In genomic region chr19:8789171-8789570, GRCm38 (mm10) we compare ENCODE assay signal across 18 mouse cellular contexts. TPM values are rescaled to one million over a fixed set of nuclear protein-coding genes. Genes with fewer than 3 reads are reported as not detected.
DNase-seq lines count a peak whose midpoint lies in the region; ATAC-seq lines count a peak whose summit lies in the region.
"Had no signal": no experiment of that assay in that cellular context is flagged by ENCODE, and none has a peak within 500 bp of the region (broad histone marks: within the 10 kb centered on the region; RNA-seq: fewer than 3 reads in every experiment).

No protein-coding gene starts in this region.

- 0 out of 2 replicates have a peak overlapping the region, but pooled peaks have one; percentile 19 for H3K27ac ChIP-seq in neural tube, embryonic 13.5 days (replicated peaks)
- H3K27ac ChIP-seq in hindbrain, embryonic 13.5 days, result peak overlapping the region; percentile 58; the same call in 1 of the 2 replicates
- H3K27ac ChIP-seq: embryonic facial prominence, embryonic 13.5 days; heart, embryonic 13.5 days; hindbrain, embryonic 15.5 days had no signal

- H3K9ac ChIP-seq in neural tube, embryonic 13.5 days, result peak overlapping the region; percentile 38; the same call in 1 of the 2 replicates
- H3K9ac ChIP-seq in hindbrain, embryonic 13.5 days, result peak overlapping the region; percentile 53
- H3K9ac ChIP-seq: embryonic facial prominence, embryonic 13.5 days; heart, embryonic 13.5 days; hindbrain, embryonic 15.5 days had no signal

- no peaks in the 10 kb centered on the region for H3K9me3 ChIP-seq in neural tube, embryonic 13.5 days
- H3K9me3 ChIP-seq in hindbrain, embryonic 13.5 days, result no peaks in the 10 kb centered on the region
- H3K9me3 ChIP-seq: embryonic facial prominence, embryonic 13.5 days; heart, embryonic 13.5 days; hindbrain, embryonic 15.5 days had no signal

- H3K4me2 ChIP-seq in neural tube, embryonic 13.5 days, result no peak overlapping the region
- H3K4me2 ChIP-seq in hindbrain, embryonic 13.5 days, result no peak overlapping the region
- H3K4me2 ChIP-seq: embryonic facial prominence, embryonic 13.5 days; heart, embryonic 13.5 days; hindbrain, embryonic 15.5 days; liver, embryonic 11.5 days had no signal

- H3K36me3 ChIP-seq in neural tube, embryonic 13.5 days, result peaks cover 27% of the 10 kb centered on the region
- H3K36me3 ChIP-seq in hindbrain, embryonic 13.5 days, result peaks cover 27% of the 10 kb centered on the region

- DNase-seq in layer of hippocampus, adult 9-11 months, result peak; percentile 57
- no peak for DNase-seq in layer of hippocampus, postnatal 36 days
- DNase-seq in neural tube, embryonic 10.5 days (ENCODE audit: extremely low spot score, low spot score), result no peak
- no peak for DNase-seq in gastrocnemius, postnatal 36 days
- DNase-seq: cerebellum, adult 11 months; kidney, adult 18-20 months; kidney, postnatal 4 days; right cerebral cortex, postnatal 14 days; thymus, postnatal 4 days had no signal

- WGBS in neural tube, embryonic 13.5 days, result 62% methylated on average over 1 of the region's 1 CpGs
- whole genome bisulfite sequencing in hindbrain, embryonic 13.5 days, result 38% methylated on average over 1 of the region's 1 CpGs

- H3K27me3 ChIP-seq in neural tube, embryonic 13.5 days, result no peaks in the 10 kb centered on the region
- H3K27me3 ChIP-seq in hindbrain, embryonic 13.5 days, result no peaks in the 10 kb centered on the region
- H3K27me3 ChIP-seq: embryonic facial prominence, embryonic 13.5 days; heart, embryonic 13.5 days; hindbrain, embryonic 15.5 days; megakaryocyte, embryonic 14.5 days had no signal

- H3K4me3 ChIP-seq in neural tube, embryonic 13.5 days, result no peak overlapping the region
- no peak overlapping the region for H3K4me3 ChIP-seq in hindbrain, embryonic 13.5 days
- H3K4me3 ChIP-seq: embryonic facial prominence, embryonic 13.5 days; heart, embryonic 13.5 days; hindbrain, embryonic 15.5 days; megakaryocyte, embryonic 14.5 days had no signal

- no peak for ATAC-seq in neural tube, embryonic 13.5 days (ENCODE audit: low read depth)
- ATAC-seq in hindbrain, embryonic 13.5 days (ENCODE audit: low FRiP score), result no peak
- ATAC-seq in erythroblast, adult 5-6 weeks (replicated peaks; ENCODE audit: low FRiP score, poor library complexity, severe bottlenecking), result no peak
- ATAC-seq: lung, postnatal 0 days had no signal

- peaks cover 22% of the 10 kb centered on the region for H3K4me1 ChIP-seq in neural tube, embryonic 13.5 days (replicated peaks)
- H3K4me1 ChIP-seq in hindbrain, embryonic 13.5 days (replicated peaks), result peaks cover 18% of the 10 kb centered on the region

- intact Hi-C loops in gastrocnemius, postnatal 36 days (cut with DNase I), result no loop called here

RNA-seq across cellular contexts. Expression of gene Taf6l, which starts 3.0 kb away (rescaled TPM):
- 10 to 100 TPM; 12.2 to 13.8 TPM for total RNA-seq in layer of hippocampus, postnatal 36 days (2021)
- 22.9 and 25.9 TPM in 2 replicates for polyA plus RNA-seq in neural tube, embryonic 13.5 days (2015; fragmentation: Nextera tagmentation; extraction: Ambion mirVana)
- polyA plus RNA-seq in hindbrain, embryonic 13.5 days (2015; fragmentation: Nextera tagmentation; extraction: Ambion mirVana), result 27.1 and 30.1 TPM in 2 replicates
- 1.2 and 5.9 TPM in 2 replicates for total RNA-seq in erythroblast, adult 5-6 weeks (2015; ENCODE audit: low replicate concordance)
- total RNA-seq in erythroblast, adult 5-6 weeks (2017; ENCODE audit: low replicate concordance), result 1.0 and 9.5 TPM in 2 replicates
- 1 to 10 TPM; 4.6 to 4.9 TPM for total RNA-seq in gastrocnemius, postnatal 36 days (2021)

RNA-seq across cellular contexts. Expression of gene Polr2g, which starts 9.2 kb away (rescaled TPM):
- 100 to 1,000 TPM; 113 to 115 TPM for total RNA-seq in layer of hippocampus, postnatal 36 days (2021)
- 167 and 168 TPM in 2 replicates for polyA plus RNA-seq in neural tube, embryonic 13.5 days (2015; fragmentation: Nextera tagmentation; extraction: Ambion mirVana)
- polyA plus RNA-seq in hindbrain, embryonic 13.5 days (2015; fragmentation: Nextera tagmentation; extraction: Ambion mirVana), result 153 and 163 TPM in 2 replicates
- total RNA-seq in erythroblast, adult 5-6 weeks (2015; ENCODE audit: low replicate concordance), result 21.5 and 23.0 TPM in 2 replicates
- 9.9 and 20.1 TPM in 2 replicates for total RNA-seq in erythroblast, adult 5-6 weeks (2017; ENCODE audit: low replicate concordance)
- 10 to 100 TPM; 32.0 to 35.4 TPM for total RNA-seq in gastrocnemius, postnatal 36 days (2021)

RNA-seq across cellular contexts. Expression of gene Zbtb3, which starts 13.2 kb away (rescaled TPM):
- 1 to 10 TPM; 6.8 to 7.1 TPM for total RNA-seq in layer of hippocampus, postnatal 36 days (2021)
- polyA plus RNA-seq in neural tube, embryonic 13.5 days (2015; fragmentation: Nextera tagmentation; extraction: Ambion mirVana), result 8.2 and 8.6 TPM in 2 replicates
- polyA plus RNA-seq in hindbrain, embryonic 13.5 days (2015; fragmentation: Nextera tagmentation; extraction: Ambion mirVana), result 8.0 and 8.4 TPM in 2 replicates
- total RNA-seq in erythroblast, adult 5-6 weeks (2015; ENCODE audit: low replicate concordance), result 0.42 TPM in 1 of 2 replicates, not detected in the other
- total RNA-seq in erythroblast, adult 5-6 weeks (2017; ENCODE audit: low replicate concordance), result 0.60 TPM in 1 of 2 replicates, not detected in the other
- under 1 TPM; 0.42 to 0.74 TPM for total RNA-seq in gastrocnemius, postnatal 36 days (2021)

RNA-seq across cellular contexts. Expression of gene Tmem179b, which starts 14.9 kb away (rescaled TPM):
- total RNA-seq in layer of hippocampus, postnatal 36 days (2021), result 1 to 10 TPM; 9.4 to 9.9 TPM
- polyA plus RNA-seq in neural tube, embryonic 13.5 days (2015; fragmentation: Nextera tagmentation; extraction: Ambion mirVana), result 39.3 and 41.9 TPM in 2 replicates
- 38.1 and 38.6 TPM in 2 replicates for polyA plus RNA-seq in hindbrain, embryonic 13.5 days (2015; fragmentation: Nextera tagmentation; extraction: Ambion mirVana)
- 55.1 and 59.6 TPM in 2 replicates for total RNA-seq in erythroblast, adult 5-6 weeks (2015; ENCODE audit: low replicate concordance)
- 24.3 and 37.4 TPM in 2 replicates for total RNA-seq in erythroblast, adult 5-6 weeks (2017; ENCODE audit: low replicate concordance)
- 1 to 10 TPM; 6.1 to 8.2 TPM for total RNA-seq in gastrocnemius, postnatal 36 days (2021)

RNA-seq across cellular contexts. Expression of gene Tmem223, which starts 18.4 kb away (rescaled TPM):
- 10 to 100 TPM; 79.7 to 86.2 TPM for total RNA-seq in layer of hippocampus, postnatal 36 days (2021)
- 219 and 253 TPM in 2 replicates for polyA plus RNA-seq in neural tube, embryonic 13.5 days (2015; fragmentation: Nextera tagmentation; extraction: Ambion mirVana)
- polyA plus RNA-seq in hindbrain, embryonic 13.5 days (2015; fragmentation: Nextera tagmentation; extraction: Ambion mirVana), result 257 and 258 TPM in 2 replicates
- 9.4 and 11.0 TPM in 2 replicates for total RNA-seq in erythroblast, adult 5-6 weeks (2015; ENCODE audit: low replicate concordance)
- total RNA-seq in erythroblast, adult 5-6 weeks (2017; ENCODE audit: low replicate concordance), result 3.1 and 6.8 TPM in 2 replicates
- total RNA-seq in gastrocnemius, postnatal 36 days (2021), result 10 to 100 TPM; 79.6 to 84.2 TPM

Comparison
In these comparisons a context has a peak if more than half of its experiments do, and no peak if none do; other contexts are left out.
1. RNA of gene Zbtb3, which starts 13.2 kb away (total RNA-seq): 6.8 to 7.1 TPM in layer of hippocampus, postnatal 36 days; 0.42 to 0.74 TPM in gastrocnemius, postnatal 36 days and 0.42 to 0.60 TPM in erythroblast, adult 5-6 weeks; every median in the first group is over 4 times any median in the second.